Mouse (Mus musculus) thymus, adult 2 months (tissue): Measurements from ENCODE around the gene E2f6.

ENCODE experiments used
- CTCF ChIP-seq: fragments of 200-500 bp; IDR thresholded peaks from 2 replicates; pipeline ENCODE4 v1.5.1; 2012; ENCODE audit warnings: mild to moderate bottlenecking, control low read depth, low read length, moderate library complexity, borderline replicate concordance; ENCODE audit not compliant: control insufficient read depth, poor library complexity, insufficient read depth; ENCODE audit errors: extremely low read depth
- POLR2A ChIP-seq: fragments of 200-500 bp; IDR thresholded peaks from 2 replicates; pipeline ENCODE4 v1.6.1; 2012; ENCODE audit warnings: mild to moderate bottlenecking, low read length, control low read depth, moderate library complexity; ENCODE audit not compliant: control insufficient read depth, poor library complexity, insufficient read depth; ENCODE audit errors: extremely low read depth

DNA sequence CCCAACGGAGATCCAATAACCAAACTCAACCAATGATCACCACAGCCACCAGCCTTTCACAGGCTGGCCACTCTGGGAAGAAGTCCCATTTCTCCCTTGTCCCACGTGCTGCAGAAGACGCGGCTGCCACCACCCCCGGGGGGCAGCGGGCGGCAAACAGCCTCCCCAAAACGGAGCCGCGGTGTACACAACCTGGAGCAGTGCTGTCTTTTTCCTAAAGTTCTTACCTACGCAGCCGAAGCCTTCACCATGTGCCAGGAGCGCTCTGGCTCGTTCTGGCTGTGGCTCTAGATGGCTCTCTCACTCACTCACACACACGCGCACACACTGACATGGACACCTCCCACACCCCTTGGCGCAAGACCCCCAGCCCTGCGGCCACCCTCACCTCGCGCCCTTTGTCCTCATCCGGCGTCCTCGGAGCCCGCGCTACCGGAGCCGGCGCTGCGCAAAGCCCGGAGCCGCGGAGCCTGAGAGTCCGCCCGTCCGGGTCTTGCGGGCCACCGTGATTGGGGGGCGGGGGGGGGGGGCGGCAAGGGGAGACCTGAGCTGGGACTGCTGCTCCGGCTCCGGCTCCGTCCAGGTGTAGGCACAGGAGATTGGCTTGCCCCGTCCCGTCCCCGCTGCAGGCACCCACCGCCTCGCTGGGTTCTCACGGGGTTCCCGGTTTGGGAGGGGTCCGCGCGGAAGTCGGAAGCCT, 10.4 kb upstream of the E2f6 start, which contains the start of gene Greb1:
- TF ChIP-seq CTCF = no peak
- no peak for TF ChIP-seq POLR2A
